Comparison of ENCODE assay signal across 9 mouse cellular contexts in the genomic region with DNA sequence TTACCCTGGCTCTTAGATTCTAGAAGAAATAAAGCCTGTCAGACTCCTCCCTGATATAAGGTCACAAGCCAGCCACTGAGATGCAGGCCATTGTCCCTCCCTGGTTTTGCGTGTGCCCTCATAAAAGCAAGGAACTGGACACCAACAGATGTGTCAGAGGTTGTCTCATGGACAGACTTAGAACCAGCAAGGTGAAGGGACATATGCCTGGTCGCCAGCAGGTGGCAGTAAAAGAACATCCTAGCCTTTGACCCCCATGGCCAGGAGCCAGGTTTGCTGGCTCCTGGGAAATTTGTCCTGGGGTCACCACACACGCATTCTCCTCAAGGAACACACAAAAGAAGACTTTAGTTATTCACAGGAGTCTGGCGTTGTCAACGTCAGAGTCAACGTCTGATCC.
DNase-seq lines count a peak whose midpoint lies in the region; ATAC-seq lines count a peak whose summit lies in the region.
"Had no signal": no experiment of that assay in that cellular context is flagged by ENCODE, and none has a peak within 500 bp of the region (broad histone marks: within the 10 kb centered on the region; RNA-seq: fewer than 3 reads in every experiment).

No protein-coding gene starts in this region.

- H3K9me3 ChIP-seq in liver, embryonic 11.5 days (ENCODE audit: control insufficient read depth, low read length): no peaks in the 10 kb centered on the region
- H3K9me3 ChIP-seq: lung, embryonic 15.5 days had no signal

- no peak for ATAC-seq in liver, embryonic 11.5 days (replicated peaks; ENCODE audit: low FRiP score)

- no peak overlapping the region for H3K4me2 ChIP-seq in liver, embryonic 11.5 days
- H3K4me2 ChIP-seq: lung, embryonic 15.5 days had no signal

- no peak overlapping the region for H3K27ac ChIP-seq in liver, embryonic 11.5 days (ENCODE audit: low read depth, low read length)
- H3K27ac ChIP-seq: lung, embryonic 15.5 days had no signal

- no peak overlapping the region for H3K9ac ChIP-seq in liver, embryonic 11.5 days (ENCODE audit: low read depth, low read length)
- H3K9ac ChIP-seq: lung, embryonic 15.5 days had no signal

- peak; percentile 12 for DNase-seq in adrenal gland, adult 2 months
- DNase-seq in adrenal gland, adult 8-10 months: no peak
- DNase-seq in liver: peak; percentile 27
- no peak for DNase-seq in liver, embryonic 11.5 days (ENCODE audit: low spot score)
- peak; percentile 5 for DNase-seq in c-Kit-positive CD71-positive TER-119-negative erythroid progenitor cells, embryonic 14.5 days (ENCODE audit: low read depth)
- peak; percentile 19 for DNase-seq in lung, postnatal 10 days
- no peak for DNase-seq in right cerebral cortex, postnatal 14 days
- DNase-seq in spleen, adult 12 weeks (ENCODE audit: low spot score): no peak

- H3K4me1 ChIP-seq in liver, embryonic 11.5 days (replicated peaks; ENCODE audit: control insufficient read depth, insufficient read depth, low read length): no peaks in the 10 kb centered on the region
- H3K4me1 ChIP-seq: lung, embryonic 15.5 days had no signal

- no peak overlapping the region for H3K4me3 ChIP-seq in liver, embryonic 11.5 days (ENCODE audit: low read depth, low read length)
- H3K4me3 ChIP-seq: lung, embryonic 15.5 days had no signal

- H3K27me3 ChIP-seq in liver, embryonic 11.5 days (replicated peaks; ENCODE audit: control insufficient read depth, insufficient read depth, low read length): no peaks in the 10 kb centered on the region; the same call in 1 of the 2 replicates
- H3K27me3 ChIP-seq: lung, embryonic 15.5 days had no signal

- 23% methylated on average over 6 of the region's 6 CpGs for WGBS in liver, embryonic 11.5 days

- no peaks in the 10 kb centered on the region for H3K36me3 ChIP-seq in liver, embryonic 11.5 days (ENCODE audit: control insufficient read depth, insufficient read depth, low read length)
- H3K36me3 ChIP-seq: lung, embryonic 15.5 days had no signal

Comparison
In these comparisons a context has a peak if more than half of its experiments do, and no peak if none do; other contexts are left out.
1. DNase-seq: peak in adrenal gland, adult 2 months (single experiment), liver (single experiment), c-Kit-positive CD71-positive TER-119-negative erythroid progenitor cells, embryonic 14.5 days (single experiment) and lung, postnatal 10 days (single experiment); none in adrenal gland, adult 8-10 months (single experiment), liver, embryonic 11.5 days (single experiment), right cerebral cortex, postnatal 14 days (single experiment) and spleen, adult 12 weeks (single experiment).